Mouse (Mus musculus): Measurements from ENCODE around the gene Ceacam20. TPM values are rescaled to one million over a fixed set of nuclear protein-coding genes. Genes with fewer than 3 reads are reported as not detected.

Ceacam20 gene
- 0.31 and 0.58 TPM in 2 replicates for polyA plus RNA-seq (2012; rRNA removed)

DNA sequence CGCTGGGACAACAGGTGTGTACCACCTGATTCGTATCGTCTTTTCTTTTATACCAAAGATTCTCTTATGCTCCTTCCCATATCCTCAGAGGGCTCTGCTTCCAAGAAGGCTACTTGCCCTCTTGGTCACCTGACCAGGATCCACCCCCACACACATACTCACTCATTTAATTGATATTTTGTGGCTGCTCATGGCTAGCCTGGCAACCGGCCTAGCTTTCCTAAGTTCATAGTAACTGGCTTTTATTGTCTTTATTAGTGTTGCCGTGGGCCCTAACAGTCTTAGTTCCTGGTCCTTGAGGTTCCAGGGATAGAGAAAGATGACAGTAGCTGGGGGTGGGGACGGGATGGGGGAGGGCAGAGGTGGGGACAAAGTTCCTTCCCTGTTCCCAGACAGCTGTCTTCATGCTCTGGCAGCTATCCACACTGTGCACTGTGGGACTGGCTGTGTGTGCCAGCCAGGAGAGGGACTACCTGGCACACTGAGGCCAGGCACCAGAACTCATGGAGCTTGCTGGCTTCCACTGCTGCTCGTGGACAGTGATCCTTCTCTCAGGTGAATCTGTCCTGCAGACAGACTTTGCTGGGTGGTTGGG lies at the start of gene Ceacam20:
Ceacam20 (plus strand) TSS at position 428 of the 595 bp plus-strand sequence.

DNA sequence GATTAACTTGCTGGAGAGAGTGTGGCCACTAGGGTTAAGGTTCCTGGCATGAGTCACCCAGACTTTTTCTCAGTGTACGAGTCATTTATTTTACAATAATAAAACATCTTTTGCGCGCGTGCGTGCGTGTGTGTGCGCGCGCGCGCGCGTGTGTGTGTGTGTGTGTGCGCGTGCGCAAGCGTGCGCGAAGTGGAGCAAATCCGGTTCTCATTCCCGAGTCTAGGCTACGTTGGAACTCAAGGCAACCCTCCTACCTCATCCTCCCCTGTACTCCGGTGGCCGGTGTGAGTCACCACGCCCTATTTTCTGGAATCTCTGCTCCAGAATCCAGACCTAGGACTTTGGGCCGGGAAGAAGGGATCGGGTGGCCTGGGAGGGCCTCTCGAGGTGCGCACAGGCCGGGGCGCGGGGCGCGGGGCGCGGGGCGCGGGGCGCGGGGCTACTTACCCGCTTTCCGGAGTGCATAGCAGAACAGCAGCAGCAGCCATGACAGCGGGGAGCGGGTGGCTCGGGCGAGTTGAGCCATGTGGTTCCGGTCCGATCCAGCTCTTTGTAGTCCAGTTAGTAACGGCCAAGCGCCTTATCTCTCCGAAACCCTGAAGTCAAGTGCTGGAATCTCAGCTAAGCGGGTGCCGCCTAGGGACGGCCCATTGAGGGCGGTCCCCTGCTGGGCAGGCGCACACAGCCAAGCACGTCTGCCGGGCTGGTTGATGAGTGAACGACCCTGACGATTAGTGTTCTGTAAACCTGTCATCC lies 44.5 kb upstream of the Ceacam20 start, which contains the start of gene Pvr:
Pvr (minus strand) TSS at position 655 of the 756 bp plus-strand sequence.

DNA sequence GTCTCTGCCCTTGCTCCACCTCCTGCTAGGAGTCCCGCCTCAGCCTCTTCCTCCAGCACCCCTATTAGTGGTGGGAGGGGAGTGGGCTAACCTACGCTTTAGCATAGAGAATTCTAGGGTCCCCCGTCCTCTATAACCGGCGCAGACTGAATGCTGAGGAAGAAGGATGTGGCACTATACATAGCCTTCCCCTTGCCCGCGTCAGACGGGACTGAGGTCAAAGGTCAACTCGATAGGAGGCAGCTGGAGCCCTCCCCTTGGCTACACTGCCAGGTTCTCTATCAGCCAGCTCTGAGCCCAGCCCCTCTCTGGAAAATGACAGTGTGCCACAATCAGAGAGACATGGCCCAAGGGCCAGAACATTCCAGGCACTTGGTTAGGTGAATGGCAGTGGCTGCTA lies 14.6 kb upstream of the Ceacam20 start, which contains the start of gene Igsf23:
Igsf23 (minus strand) TSS at position 168 of the 400 bp plus-strand sequence.

GRCm38 (mm10) chr7:19991165-19991564 lies 26.0 kb downstream of the Ceacam20 start, which contains the start of gene Nlrp9b:
TSS of gene Nlrp9b (plus strand) at chr7:19991465.

Other genes starting within 250 kb of the Ceacam20 start
- gene Tomm40, start 250.0 kb upstream of the Ceacam20 start, polyA plus RNA-seq (2012; rRNA removed): 131 and 143 TPM in 2 replicates
- gene Nectin2, start 214.9 kb upstream of the Ceacam20 start, polyA plus RNA-seq (2012; rRNA removed): 136 and 141 TPM in 2 replicates
- 233 and 256 TPM in 2 replicates for gene Bcam, start 194.4 kb upstream of the Ceacam20 start, polyA plus RNA-seq (2012; rRNA removed)
- 8.6 and 11.5 TPM in 2 replicates for gene Cblc, start 168.6 kb upstream of the Ceacam20 start, polyA plus RNA-seq (2012; rRNA removed)
- 78.2 and 94.4 TPM in 2 replicates for gene Bcl3, start 142.6 kb upstream of the Ceacam20 start, polyA plus RNA-seq (2012; rRNA removed)
- gene Gm19345, start 113.4 kb upstream of the Ceacam20 start, polyA plus RNA-seq (2012; rRNA removed): 0.49 and 0.91 TPM in 2 replicates
- 0.15 and 0.31 TPM in 2 replicates for gene Ceacam16, start 104.1 kb upstream of the Ceacam20 start, polyA plus RNA-seq (2012; rRNA removed)
- gene Ceacam19, start 77.4 kb upstream of the Ceacam20 start, polyA plus RNA-seq (2012; rRNA removed): 0.15 TPM in 2 replicates
- gene Pvr, start 44.3 kb upstream of the Ceacam20 start, polyA plus RNA-seq (2012; rRNA removed): 19.3 and 26.5 TPM in 2 replicates
- 0.68 and 1.3 TPM in 2 replicates for gene Igsf23, start 14.7 kb upstream of the Ceacam20 start, polyA plus RNA-seq (2012; rRNA removed)
- gene Nlrp9b, start 26.1 kb downstream of the Ceacam20 start, polyA plus RNA-seq (2012; rRNA removed): 0.87 and 1.3 TPM in 2 replicates
- not detected in 2 replicates for gene Vmn1r91, start 134.3 kb downstream of the Ceacam20 start, polyA plus RNA-seq (2012; rRNA removed)
- not detected in 2 replicates for gene Gm16442, start 157.2 kb downstream of the Ceacam20 start, polyA plus RNA-seq (2012; rRNA removed)
- gene Vmn1r93, start 173.7 kb downstream of the Ceacam20 start, polyA plus RNA-seq (2012; rRNA removed): not detected in 2 replicates
- gene Vmn1r94, start 203.0 kb downstream of the Ceacam20 start, polyA plus RNA-seq (2012; rRNA removed): not detected in 2 replicates
- not detected in 2 replicates for gene Vmn1r95, start 228.3 kb downstream of the Ceacam20 start, polyA plus RNA-seq (2012; rRNA removed)
- gene Gm6164, start 240.2 kb downstream of the Ceacam20 start, polyA plus RNA-seq (2012; rRNA removed): not detected in 2 replicates

Measured in ovary, adult 2 months (tissue).